Mouse (Mus musculus) bone marrow, adult 2 months (tissue): ENCODE data around the gene Zpbp2.
"Not testable (repeated sequence)": the region's sequence is repeated elsewhere in the genome, so short reads cannot be mapped to it uniquely, and the experiment has no call there.

ENCODE experiments used
- CTCF ChIP-seq: fragments of 200-500 bp; IDR thresholded peaks from 2 replicates; pipeline ENCODE4 v1.5.1; 2011; ENCODE audit warnings: low read length, control low read depth; ENCODE audit not compliant: control insufficient read depth, insufficient read depth
- POLR2A ChIP-seq: fragments of 200-500 bp; IDR thresholded peaks from 2 replicates; pipeline ENCODE4 v1.6.1; 2011; ENCODE audit warnings: low read depth, mild to moderate bottlenecking, control low read depth, low read length, borderline replicate concordance; ENCODE audit not compliant: control insufficient read depth

DNA sequence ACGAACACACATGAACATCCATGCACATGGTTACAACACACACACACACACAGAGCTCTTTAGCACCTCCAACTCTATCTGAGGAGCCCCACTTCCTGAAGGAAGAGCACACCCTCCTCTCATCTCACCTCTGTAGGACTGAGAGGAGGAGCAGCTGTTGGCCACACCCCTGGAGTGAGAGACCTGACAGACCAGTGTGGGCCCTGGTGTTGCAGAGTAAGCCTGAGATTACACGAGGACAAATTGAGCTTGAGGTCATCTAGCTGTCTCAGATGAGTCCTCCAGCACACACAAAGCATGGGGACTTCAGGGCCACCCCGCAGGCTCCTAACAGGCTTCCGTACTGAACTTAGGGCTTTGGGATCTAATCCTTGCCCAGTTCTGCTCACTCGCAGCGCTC, 54.0 kb downstream of the Zpbp2 start:
- TF ChIP-seq POLR2A, CTCF: not testable (repeated sequence)
